Mouse (Mus musculus) hematopoietic stem cell, adult 5-6 weeks (primary cell): ENCODE data around the gene Tgm5. TPM values are rescaled to one million over a fixed set of nuclear protein-coding genes. Genes with fewer than 3 reads are reported as not detected.
"Not testable (repeated sequence)": the region's sequence is repeated elsewhere in the genome, so short reads cannot be mapped to it uniquely, and the experiment has no call there.

Experiments used
- ATAC-seq, 2 experiments: fragments of 125-278 bp in 1 of 2; replicated peaks in 1 of 2; 2 replicates each; pipeline ENCODE4 v1.8.0; 2016 to 2017; ENCODE audit warnings: inconsistent platforms in 2 of 2, mild to moderate bottlenecking in 2 of 2, moderate number of reproducible peaks in 2 of 2, low read depth in 1 of 2, moderate TSS enrichment in 1 of 2; ENCODE audit not compliant: low FRiP score in 2 of 2, poor library complexity in 2 of 2, severe bottlenecking in 2 of 2, insufficient read depth in 1 of 2, low TSS enrichment in 1 of 2
- total RNA-seq: library from RNA; stranded (forward); fragments of 172-1452, 232-1000 nt; gene quantifications from 2 replicates; pipeline ENCODE4 v1.2.3, GENCODE M21; 2017

Gene Tgm5
- total RNA-seq, 1 experiment from 2014 or later, result not detected

DNA sequence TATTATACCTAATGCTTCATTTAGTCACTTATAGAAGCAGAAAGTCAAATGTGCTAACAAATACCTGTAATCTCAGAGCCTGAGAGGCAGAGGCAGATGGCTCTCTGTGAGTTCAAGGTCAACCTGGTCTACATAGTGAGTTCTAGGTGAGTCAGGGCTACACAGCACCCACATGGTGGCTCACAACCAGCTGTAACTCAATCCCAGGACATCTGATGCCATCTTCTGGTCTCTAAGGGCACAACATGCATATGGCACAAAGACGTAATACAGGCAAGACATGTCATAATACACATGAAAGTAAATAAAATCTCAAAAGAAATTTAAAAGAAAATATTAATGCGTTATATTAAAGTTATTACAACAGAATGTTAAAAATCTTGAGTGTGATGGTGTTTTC lies 82.1 kb downstream of the Tgm5 start:
- no peak for ATAC-seq

DNA sequence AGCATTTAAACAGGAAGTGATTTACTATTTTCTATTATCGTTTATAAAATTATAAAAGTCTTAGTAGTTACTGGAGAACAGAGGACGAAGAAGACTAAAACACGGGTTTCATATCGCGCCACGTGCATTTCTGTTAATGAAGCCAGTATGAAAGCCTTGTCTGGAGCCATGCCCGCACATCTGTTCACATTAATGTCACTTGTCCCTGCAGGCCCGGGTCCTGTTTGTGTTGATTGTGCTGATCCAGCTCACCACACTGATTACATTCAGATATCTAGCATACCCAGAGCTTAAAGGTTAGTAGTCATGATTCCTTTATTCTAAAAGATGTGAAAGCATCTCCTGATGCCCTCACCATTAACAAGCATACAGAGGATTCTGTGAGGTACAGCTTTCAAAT lies 86.8 kb downstream of the Tgm5 start:
- no peak for ATAC-seq

DNA sequence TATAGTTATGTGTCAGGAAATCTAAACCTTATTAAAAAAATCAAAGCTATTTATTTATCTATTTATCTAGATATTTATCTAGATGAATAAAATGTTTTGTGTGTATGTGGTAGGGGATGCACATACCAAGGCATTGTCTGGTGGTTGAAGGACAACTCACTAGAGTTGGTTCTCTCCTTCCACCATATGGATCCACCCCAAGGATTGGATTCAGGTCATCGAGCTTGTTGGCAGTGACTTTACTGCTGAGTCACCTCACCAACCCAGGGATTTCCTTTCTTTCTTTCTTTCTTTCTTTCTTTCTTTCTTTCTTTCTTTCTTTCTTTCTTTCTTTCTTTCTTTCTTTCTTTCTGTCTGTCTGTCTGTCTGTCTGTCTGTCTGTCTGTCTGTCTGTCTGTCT lies 89.0 kb downstream of the Tgm5 start:
- not testable (repeated sequence) for ATAC-seq

Other genes with a start within 250 kb of the Tgm5 start
- 18.5 and 20.7 TPM in 2 replicates for gene Cdan1, start 235.7 kb downstream of the Tgm5 start, total RNA-seq
- 9.4 and 10.1 TPM in 2 replicates for gene Ttbk2, start 235.2 kb downstream of the Tgm5 start, total RNA-seq
- 32.1 and 39.5 TPM in 2 replicates for gene Ubr1, start 115.1 kb downstream of the Tgm5 start, total RNA-seq
- 5.5 and 9.8 TPM in 2 replicates for gene Tmem62, start 108.8 kb downstream of the Tgm5 start, total RNA-seq
- 76.1 and 98.5 TPM in 2 replicates for gene Ccndbp1, start 77.4 kb downstream of the Tgm5 start, total RNA-seq
- 1.4 and 5.3 TPM in 2 replicates for gene Epb42, start 48.8 kb downstream of the Tgm5 start, total RNA-seq
- not detected in 2 replicates for gene Tgm7, start 24.0 kb upstream of the Tgm5 start, total RNA-seq
- gene Adal, start 54.6 kb upstream of the Tgm5 start, total RNA-seq, result 11.0 and 25.7 TPM in 2 replicates
- gene Lcmt2, start 54.8 kb upstream of the Tgm5 start, total RNA-seq, result 11.6 and 13.9 TPM in 2 replicates
- gene Tubgcp4, start 84.8 kb upstream of the Tgm5 start, total RNA-seq, result 33.9 and 35.0 TPM in 2 replicates
- gene Zscan29, start 85.3 kb upstream of the Tgm5 start, total RNA-seq, result 19.2 and 27.1 TPM in 2 replicates
- gene Trp53bp1, start 185.6 kb upstream of the Tgm5 start, total RNA-seq, result 61.0 and 71.7 TPM in 2 replicates
- 0.06 TPM in 1 of 2 replicates, not detected in the other for gene Map1a, start 203.8 kb upstream of the Tgm5 start, total RNA-seq